Mouse (Mus musculus): ENCODE data around the gene Dnaja2.

DNA sequence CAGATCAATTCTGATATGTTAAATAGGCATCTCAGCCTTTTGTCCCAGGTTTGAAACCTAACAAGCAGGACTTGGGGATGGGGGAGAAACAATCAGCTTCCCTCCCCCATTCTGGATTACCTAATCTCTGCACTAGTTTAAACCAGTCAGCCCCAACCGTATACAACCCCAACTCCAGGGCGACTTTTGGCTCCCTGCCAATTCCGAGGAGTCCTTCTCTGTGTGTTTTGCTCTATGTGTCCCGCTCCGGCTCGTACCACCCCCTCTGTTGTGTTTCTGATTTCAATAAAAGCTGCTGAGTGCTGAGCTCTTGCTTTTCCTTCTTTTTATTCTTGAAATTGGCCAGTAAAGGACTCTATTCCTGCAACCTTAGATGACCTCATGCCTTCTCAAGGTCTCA lies 40.2 kb upstream of the Dnaja2 start:
- no peak for TF ChIP-seq CTCF (IDR thresholded peaks at IDR 0.05; ENCODE audit: borderline replicate concordance, extremely low read depth, insufficient read depth, insufficient read length)
- no peak for TF ChIP-seq POLR2A (IDR thresholded peaks at IDR 0.05; ENCODE audit: borderline replicate concordance, extremely low read depth, insufficient read depth, insufficient read length, poor library complexity, severe bottlenecking)

Measured in brain, embryonic 14.5 days (tissue).